Mouse (Mus musculus) layer of hippocampus, adult 11-12 months (tissue): ENCODE measurements around the gene Tnfrsf26.
A peak's percentile ranks its signal among the peaks of the same experiment; 100 is the strongest.

Experiments used
- DNase-seq: peaks from one replicate; pipeline ENCODE4 v3.0.0; 2022; ENCODE audit warnings: low spot score

The Tnfrsf26 gene

DNA sequence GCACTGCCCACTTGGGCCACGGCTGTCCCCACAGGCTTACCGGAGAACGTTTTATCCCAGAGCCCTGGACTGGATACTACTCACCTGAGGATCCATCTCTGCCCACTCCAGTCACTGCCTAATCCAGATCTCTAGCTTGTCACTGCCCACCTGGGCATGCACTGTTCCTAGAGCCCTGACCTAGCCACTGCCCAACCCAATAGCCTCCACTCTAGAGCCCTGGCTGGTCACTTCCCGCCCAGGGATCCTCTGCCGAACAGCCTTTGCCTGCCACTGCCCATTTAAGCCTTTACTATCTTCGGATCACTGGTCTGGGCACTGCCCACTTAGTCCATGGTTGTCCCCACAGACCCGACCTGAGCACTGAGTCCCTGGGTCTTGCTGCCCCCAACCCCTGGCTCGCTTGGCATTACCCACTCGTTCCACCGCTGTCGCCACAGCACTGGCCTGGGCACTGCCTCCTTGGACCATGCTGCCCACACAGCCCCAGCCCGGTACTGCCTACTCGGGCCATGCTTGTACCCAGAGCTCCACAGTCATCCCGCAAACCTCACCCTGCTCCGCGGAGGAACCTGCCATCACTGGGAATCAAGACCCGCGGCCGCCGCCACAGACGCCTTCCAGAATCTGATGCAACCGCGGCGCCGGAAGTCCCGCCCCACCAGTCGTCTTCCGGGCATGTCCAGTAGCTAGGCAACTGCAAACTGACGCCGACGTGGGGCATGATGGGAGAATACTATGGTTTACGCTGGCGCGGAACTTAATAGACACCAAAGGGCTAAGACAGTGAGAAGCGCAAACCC, 28.9 kb downstream of the Tnfrsf26 start, which contains the start of gene Cars:
Gene Cars, minus strand, starts transcription at position 663 of the 803 bp plus-strand sequence.
- DNase-seq = peak; percentile 94

DNA sequence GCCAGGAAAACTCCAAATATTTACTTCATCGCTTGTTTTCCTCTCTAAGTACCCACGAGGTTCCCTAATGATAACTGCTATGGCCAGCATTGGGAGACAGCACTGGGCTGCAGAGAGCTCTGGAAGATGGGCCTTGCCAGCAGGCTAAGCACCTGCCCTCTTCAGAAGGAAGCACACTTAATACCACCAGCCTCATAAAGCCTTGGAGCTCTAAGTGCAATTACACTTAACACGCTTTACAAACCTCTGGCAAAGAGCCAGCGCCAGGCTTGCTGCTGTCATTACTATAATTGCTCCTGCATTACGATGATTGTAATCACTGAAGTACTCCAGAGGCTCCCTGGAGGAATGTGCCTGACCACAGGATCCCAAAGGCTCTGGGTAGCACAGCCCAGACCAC, 33.7 kb downstream of the Tnfrsf26 start:
- no peak for DNase-seq

DNA sequence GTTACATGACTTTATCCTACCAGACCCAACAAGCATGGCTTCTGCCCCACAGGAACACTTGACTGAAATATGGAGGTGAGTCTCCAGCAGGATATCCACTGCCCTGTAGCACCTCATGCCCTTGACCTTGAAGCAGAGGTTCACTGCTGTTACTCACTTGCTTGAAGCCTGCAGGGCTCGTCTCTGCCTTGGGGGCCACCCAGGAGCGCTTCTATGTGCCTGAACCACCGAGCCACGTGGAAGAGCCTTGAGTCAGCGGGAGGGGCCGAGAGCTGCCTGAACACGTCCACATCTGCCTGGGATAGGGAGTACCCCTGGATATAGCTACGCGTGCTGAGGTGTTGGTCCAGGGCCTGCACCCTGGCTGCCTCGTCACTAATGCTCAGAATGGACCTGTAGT, 36.3 kb downstream of the Tnfrsf26 start:
- DNase-seq = no peak

DNA sequence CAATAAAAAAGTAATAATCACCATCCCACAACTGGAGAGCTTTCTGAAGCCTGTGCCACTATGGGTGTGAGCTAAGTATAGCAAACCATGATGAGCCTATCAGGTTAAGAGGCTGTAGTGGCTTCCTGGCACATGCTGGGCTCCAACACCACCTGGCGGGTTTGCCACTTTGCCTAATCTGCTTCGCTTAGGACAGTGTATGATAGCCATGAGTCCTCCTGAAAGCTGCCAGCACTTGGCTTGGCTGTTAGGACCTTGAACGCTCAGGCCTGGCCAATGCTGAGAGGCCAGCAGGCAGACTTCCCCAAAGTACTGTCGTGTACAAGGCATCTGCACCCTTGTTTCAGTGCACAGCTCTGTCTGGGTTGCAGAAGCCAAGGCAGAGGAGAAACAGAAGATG, 40.5 kb downstream of the Tnfrsf26 start:
- no peak for DNase-seq

DNA sequence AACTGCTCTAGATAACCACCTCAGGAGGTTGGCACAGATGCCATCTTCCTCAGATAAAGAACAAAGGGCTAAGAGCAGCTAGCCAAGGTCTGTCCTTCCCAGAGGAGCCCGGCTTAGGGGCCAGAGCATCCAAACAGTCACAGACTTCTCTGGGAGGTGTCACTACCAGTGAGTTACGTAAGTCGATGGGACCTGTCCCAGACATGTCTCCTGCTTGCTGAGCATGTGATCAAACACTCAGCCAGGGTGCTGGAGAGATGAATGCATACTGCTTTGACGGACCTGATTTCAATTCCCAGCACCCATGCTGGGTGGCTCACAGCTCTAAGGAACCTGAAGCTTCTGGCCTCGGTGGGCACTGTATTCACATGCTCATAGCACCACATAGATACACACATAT, 40.9 kb downstream of the Tnfrsf26 start:
- DNase-seq = no peak

DNA sequence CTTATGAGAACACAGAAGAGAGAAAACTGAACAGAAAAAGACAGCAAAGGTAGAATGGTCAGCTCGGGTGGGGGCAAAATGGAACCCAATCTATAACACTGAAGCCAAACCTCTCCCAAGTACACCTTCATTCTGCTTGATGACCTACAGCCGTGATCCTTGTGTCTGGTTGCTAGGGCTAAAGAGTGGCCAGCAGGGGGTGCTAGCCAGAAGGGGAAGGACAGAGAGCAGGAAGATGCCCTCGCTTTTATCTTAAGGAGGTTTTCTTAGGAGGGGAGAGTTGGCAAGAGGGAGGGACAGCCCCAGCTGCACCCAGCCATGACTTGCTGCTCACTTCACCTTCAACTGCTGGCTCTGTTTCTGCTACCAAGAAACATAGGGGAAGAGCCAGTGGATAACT, 44.6 kb downstream of the Tnfrsf26 start:
- peak; percentile 32 for DNase-seq

DNA sequence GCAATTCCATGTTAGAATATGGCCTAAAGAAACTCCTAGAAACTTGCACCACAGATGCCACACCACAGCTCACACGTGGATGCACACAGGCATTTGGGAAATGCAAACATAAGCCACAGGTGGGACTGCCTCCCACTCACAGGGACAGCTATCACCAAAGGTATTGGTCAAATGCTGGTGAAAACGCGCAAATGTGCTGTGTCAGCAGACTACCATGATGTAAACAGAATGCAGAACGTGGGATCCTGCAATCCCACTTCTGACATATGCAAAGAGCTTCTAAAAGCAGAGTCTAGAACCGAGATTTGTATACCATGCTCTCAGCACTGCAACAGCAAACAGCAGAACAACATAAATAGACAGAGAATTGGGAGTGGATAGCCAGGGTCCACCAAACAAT, 45.5 kb downstream of the Tnfrsf26 start:
- no peak for DNase-seq

DNA sequence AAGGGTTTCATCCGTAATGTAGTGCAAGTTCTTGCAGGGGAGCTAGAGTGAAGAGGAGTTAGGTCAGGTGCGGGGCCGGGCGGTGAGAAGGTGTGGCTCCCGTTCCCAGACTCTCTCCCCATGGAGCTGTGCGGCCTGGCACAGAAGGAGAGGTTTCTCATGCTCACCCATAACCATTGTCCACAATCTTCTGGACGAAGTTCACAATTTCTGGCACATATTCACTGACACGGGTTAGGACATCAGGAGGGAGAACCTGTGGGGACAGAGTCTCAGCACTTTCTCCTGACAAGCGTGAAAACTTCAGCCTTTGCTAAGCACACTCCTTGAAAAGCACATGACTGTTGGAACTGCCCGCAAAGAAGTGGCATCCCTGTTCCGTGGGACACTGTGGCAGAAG, 52.8 kb downstream of the Tnfrsf26 start:
- DNase-seq = no peak

DNA sequence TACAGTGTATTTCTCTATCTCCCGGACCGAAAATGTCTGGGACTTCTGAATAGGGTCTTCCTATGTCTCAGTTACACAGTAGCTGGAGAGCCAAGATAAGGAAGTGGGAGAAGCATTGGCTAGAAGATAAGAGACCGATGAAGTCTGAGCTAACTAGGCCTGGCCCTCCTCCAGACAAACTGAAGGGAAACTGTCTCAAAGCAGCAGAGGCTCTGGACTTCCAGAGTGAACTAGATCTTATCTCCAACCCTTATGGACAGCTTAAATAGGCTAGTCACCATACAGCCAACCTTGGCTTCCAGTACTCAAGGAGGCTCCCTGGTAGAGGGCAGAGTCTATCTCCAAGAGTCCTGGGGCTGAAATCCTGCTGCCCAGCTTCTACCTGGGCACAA, 62.9 kb downstream of the Tnfrsf26 start:
- DNase-seq = no peak

DNA sequence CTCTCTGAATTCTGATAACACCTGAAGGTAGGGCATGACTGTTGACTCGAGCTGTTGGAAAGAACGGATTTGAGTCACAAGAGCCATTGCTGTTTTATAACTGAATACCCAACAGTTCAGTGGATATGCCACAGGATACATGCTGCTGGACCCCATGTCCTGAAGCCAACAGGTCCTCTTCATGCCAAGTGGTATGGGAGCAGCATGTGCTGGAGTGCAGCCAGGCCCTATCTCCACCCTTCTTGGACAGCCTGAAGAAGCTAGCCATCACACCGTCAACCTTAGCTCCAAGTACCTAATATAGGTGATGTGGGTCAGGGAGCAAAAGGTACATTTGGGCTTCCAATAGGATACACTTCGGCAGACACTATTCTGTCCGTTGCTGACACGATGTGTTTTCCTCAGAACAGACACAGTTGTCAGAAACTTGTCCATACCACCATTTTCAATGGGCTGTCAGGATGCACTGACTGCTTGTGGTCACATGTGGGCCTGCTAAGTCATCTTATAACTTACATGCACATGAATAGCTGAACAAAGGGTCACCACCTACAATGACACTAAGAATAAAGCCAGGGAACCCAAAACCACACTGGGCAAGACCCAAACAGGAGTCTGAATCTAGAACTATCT, 63.4 kb downstream of the Tnfrsf26 start:
- DNase-seq = no peak

DNA sequence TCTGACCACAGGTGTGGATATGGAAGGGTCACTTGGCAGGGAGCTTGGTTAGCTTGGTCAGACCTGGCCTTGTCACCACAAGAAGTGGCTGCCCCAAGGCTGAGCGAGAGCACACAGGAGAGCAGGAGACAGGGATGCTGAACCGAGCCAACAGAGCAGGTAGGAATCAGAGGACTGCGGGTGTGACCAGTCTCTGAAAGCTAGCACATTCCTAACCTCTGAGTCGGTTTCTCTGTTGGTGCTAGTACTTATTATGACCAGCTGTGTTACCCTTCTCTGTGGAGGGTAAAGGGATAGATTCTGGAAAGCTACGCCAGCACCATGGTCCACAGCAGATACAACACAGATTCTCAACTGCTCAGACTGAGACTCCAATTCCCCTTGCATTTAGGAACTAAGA, 64.7 kb downstream of the Tnfrsf26 start:
- no peak for DNase-seq
